Mouse (Mus musculus): ENCODE measurements around the gene Myo1d. TPM values are rescaled to one million over a fixed set of nuclear protein-coding genes. Genes with fewer than 3 reads are reported as not detected.

Myo1d gene
- total RNA-seq (2021), result 82.4 and 88.1 TPM in 2 replicates
- long read RNA-seq, partial matches to known transcripts, result 5 of 14 reads
- long read RNA-seq, other reads (novel, unspliced or antisense), result 8 of 14 reads

DNA sequence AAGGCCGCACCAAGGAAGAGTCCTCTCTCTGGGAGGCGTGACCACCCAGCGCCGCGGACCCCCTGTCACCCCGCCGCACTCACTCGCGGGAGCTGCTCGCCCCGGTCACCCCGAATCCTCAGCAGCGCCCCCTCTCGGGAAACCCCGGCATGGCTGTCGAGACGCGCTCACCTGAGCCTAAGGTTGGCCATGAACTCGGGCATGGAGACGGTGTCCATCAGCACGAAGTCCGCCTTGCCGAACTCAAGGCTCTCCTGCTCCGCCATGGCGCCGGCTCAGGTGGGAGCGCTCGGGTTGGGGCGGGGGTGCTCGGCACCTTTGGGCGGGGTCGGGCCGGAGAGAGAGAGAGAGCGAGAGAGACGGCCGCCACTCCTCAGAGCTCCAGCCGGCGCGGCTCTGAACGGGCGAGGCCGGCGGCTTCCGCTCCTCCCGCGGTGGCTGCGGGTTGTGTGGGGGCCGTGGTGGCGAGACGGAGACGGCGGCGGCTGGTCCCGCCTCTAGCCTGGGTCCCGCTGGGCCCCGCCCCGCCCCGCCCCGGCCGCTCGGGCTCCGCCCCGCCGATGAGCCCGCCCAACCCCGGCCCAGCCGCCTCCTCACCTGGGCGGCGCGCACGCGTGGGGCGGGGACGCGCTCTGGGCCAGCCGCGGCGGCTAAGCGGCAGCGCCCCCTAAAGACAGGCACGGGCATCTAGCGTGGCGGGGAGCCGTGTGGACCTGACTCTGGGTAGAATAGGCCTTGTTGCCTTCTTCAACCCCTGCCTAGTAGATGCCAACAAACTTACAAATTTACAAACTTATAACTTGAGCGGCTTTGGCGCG is at the start of gene Myo1d:
Gene Myo1d (minus strand): TSS at position 499 of the 818 bp plus-strand sequence.
- DNase-seq, result peak; percentile 96

DNA sequence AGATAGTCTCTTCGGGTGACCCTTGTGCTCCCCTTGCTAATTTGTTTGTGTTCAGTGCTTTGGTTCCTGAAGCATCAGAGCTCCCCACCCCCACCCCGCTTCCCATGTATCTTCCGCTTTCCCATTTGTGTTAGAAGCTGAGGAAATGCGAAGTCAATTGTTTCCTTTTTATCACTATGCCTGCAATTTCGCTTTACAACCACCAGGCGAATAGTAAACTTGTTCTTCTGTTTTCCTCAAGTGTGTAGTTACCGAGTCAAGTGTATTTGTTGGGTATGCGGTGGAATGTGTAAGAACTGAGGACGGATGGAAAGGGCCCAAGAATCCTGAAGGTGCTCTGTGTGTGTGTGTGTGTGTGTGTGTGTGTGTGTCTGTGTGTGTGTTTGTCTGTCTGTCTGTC is 42.0 kb upstream of the Myo1d start:
- no peak for DNase-seq

DNA sequence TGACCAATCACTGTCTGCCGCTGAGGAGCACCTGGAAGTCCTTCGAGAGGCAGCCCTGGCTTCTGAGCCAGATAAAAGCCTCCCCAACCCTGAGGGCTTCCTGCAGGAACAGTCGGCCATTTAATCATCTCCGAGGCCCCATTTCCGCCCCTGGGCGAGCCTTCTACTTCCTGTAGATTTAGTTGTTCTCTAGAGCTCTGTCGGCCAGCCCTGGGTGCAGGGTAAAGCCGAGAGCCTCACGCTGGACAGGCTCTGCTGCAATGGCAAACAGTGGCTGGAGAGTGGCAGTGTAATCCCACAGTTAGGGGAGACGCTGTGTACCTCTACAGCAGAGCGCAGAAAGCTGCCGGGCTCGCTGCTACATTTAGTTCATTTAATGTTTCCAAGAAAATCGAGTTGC is 41.5 kb upstream of the Myo1d start:
- DNase-seq, result peak; percentile 12

DNA sequence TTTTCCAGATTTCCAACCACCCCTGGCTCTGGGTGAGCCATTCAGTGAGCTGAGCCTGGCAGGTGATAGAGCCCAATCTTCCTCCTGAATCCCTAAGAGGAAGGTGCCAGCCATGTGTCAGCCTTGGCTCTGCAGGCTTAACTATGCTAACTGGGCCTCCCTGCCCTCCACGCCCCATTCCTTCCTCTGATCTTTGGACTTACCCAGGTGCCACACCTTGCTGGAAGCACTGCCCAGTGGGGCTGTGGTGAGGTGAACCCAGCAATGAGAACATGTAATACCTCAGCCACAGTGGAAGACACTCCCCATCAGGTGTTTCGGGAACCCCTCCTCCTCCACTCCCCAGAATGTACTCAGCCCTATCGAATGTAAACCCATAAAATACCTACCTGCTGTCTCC is 40.3 kb upstream of the Myo1d start:
- no peak for DNase-seq

DNA sequence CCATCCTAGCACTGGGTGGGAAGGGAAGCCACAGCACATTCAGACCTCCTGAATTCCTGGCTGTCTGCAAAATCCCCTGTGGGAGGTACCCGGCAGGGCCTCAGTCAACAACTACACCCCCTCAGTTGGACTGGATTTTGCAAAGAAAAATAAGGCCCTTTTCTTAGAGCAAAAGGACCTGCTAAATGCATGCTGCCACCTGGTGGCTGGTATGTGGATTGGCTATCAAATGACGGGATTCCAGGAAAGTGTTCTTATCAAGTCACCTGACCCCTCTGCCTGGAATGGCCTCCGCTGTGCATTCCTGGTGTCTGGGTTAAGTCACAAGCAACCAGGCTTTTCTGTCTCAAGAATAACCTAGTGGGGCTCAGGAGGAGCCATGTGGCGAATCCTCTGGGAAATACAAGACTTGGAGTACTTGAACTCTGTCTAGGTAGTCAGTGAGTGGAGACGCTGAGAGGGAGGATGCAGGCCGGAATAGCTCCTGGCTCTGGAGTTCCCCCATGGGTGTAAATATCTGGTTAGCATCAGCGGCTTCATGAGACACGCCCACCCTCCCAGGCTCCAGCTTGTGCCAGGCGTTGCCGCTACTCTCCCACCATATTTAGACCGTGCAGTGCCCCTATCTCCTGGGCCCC is 38.4 kb upstream of the Myo1d start:
- peak; percentile 66 for DNase-seq

DNA sequence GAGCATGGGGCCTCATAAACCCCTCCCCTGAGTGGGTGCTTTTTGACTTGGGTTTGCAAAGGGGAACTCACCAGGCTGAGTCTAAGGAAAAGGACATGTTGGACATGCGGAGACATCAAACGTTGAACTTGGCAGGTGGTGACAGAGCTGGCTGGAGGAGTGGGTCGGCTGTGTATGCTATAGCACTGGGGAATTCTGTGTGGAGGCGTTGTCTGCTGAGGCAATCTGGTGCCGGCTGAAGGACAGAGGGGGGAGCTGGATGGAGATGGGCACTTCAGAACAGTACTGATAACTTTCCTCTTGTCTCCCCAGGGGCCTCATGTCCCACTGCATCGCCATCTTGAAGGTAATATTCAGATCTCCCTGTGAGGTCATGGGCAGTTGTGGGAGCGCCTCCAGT is 35.5 kb upstream of the Myo1d start:
- no peak for DNase-seq

DNA sequence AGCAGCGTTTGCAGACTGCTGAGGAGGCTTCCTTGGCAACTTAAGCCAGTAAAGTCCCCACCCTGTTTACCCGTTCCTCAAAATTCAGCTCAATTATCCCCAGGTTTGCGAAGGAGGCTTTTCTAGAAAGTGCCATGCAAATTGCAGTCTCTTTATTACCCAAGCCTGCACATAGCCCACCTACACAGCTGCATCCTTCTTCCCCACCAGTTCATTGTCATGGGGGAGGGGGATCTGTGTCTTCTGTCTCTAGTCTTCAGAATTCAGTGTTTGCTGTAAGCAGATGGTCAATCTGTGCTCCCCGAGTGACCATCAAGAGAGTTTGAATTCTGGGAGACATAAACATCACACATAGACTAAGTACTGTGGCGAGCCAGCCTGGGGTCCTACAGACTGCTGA is 31.3 kb upstream of the Myo1d start:
- no peak for DNase-seq

DNA sequence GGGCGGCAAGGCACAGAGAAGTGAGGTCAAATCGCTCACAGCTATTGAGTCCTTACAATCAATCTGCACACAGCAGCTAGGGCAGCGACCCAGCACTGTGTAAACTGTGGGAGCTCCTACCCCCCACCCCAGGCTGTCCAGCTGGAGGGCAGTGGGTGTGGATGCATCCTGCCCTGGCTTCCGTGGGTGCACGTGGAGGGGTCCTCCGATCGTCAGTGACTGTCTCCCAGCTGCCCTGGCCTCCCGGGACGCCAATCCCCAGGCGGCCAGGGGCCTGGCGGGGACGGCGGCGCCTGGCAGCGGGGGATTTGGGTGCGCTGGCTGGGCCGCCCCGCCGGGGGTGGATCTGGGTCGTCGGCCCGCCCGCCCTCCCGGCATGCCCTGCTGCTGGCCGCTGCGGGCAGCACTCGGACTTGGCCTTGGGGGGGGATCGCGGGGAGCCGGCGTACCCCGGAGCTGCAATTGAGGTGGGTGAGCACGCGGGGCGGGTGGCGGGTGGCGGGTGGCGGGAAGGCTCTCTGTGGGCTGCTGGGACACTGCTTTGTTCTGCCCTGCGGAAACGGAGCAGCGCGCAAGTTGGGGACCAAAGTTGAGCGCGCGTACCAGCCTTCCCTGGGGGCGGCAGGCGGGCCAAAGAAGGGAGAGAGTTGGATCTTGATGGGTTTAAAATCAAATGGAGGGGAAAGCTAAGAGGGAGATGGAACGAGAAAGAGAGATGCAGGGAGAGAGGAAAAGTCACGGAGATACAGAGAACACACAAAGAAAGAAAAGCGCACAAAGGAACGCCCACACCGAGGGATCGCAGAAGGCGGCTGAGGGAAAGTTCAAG is 30.4 kb upstream of the Myo1d start, which contains the start of gene Tmem98:
Gene Tmem98 (plus strand): TSS at position 183 of the 829 bp plus-strand sequence.
- DNase-seq, result peak; percentile 76

DNA sequence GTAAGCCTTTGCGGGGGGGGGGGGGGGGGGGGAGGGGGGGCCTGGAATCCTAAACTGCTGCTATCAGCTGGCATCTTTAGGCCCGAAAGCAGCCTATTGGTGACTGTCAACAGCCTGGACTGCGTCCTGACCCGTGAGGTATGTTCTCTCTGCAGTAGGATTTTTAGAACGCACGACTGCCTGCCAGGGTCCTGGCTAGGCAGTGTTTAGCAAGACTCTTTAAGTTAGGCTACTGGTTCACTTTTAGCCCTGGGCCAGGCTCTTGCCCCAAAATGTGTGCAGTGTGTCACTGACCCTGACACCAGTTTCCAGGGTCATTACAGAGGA is 29.8 kb upstream of the Myo1d start:
- DNase-seq, result no peak

DNA sequence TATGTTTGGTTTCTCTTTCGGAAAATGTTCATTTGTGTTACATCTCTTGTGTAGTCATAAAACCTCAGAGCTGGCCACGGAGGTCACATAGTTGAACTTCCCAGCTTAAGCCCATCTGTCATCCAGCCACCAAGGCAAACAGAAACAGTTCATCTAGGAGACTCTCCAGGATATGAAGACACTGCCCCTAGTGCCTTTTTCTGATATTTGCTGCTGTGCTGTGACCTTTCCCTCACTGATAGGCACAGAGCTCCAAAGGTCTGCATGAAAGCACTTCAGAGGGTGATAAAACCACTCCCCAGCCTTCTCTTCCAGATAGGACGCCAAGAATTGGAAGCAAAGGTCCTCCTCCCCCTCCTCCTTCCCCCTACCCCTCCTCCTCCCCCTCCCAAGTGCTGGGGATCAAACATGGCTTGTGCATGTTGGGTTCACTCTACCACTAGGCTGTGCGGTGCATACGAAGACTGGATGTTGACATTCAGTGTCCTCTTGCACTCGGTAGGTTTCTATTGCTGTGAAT is 28.8 kb upstream of the Myo1d start:
- no peak for DNase-seq

DNA sequence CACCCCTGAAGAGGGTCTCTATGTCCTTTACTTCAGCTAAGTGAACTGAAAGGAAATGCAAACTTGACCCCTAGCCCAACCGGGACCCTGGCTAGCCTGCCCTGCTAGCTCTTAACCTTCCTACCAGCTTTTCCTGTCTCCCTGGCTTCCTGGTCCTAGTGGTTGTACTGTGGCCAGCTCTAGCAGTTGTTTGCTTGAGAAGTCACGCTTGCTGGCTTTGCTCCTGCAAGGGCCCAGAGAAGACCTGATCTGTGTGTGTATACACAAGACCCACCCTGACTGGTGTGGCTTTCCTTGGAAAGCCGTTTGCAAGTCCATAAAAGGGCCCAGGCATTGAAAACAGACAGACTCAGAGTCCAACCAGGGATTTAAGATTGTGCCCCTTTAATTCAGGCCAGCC is 22.9 kb upstream of the Myo1d start:
- DNase-seq, result no peak

DNA sequence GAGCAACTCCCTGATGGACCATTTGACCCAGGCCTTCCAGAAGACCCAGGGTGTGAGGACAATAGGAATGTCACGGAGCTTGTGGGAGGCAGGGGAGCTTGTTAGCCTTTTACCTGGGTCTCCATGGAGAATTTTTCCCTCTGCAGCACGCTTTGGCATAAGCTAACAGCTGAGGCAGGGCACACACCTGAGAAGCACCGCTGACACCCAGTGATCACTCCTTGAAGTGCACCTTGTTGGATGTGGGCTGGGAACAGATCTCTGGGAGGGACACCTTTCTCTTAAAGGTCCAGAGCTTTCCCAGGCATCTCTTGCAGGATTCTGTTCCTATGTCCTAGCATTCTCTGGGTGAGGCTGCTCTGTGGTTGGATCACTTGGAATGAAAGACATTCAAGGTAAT is 20.2 kb upstream of the Myo1d start:
- DNase-seq, result peak; percentile 25

DNA sequence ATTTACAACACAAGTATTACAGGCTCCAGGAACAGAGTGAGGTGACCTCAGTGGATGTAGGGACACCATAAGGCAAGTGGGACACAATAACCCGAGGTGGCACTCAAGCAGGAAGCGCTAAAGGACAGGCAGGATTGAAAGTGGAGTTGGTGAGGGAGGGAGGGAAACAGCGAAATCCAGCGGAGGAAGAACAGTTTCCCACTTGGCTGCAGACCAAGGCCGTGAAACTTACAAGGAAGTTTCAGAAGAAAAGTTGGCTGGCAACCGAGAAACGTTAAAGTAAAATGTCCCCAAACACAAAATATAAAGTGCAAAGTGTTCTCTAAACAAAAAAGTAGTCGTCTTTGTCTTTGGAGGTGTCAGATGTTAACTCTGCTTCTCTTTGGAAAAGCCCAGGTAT is 15.6 kb upstream of the Myo1d start:
- DNase-seq, result peak; percentile 47

DNA sequence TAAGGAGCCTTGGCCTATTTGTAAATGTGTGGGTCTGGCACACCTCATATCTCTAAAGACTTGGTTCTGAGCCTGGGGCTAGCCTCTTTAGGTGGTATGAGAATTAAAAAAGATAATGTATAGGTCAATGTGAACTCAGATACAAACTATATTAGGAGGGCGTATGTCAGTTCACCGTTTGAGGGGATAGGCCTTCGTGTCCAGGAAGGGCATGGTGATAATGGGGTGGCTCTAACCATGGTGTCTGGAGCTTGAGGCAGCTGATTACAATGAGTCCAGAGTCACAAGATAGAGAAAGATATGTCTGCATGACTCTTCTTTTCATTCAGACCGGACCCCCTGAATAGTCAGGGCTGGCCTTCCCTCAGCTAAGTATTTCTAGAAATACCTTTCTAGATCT is 14.5 kb upstream of the Myo1d start:
- no peak for DNase-seq

DNA sequence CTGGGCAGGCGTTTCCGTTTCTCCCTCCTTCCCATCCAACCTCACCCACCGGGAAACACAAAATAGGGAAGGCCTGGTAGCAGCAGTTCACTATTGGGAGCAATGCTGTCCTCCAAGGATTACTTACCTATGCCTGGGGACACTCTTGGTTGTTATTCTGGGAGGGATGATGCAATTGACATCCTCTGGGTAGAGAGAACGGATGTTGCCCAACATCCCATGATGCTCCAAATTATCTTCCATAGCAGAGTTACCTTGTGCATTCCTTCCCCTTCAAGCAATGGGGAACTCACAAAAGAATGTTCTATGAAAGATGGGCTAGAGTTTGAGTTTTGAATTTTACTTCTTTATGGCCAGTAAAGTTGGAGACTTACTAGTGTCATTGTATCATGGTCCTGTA is 13.6 kb upstream of the Myo1d start:
- no peak for DNase-seq

DNA sequence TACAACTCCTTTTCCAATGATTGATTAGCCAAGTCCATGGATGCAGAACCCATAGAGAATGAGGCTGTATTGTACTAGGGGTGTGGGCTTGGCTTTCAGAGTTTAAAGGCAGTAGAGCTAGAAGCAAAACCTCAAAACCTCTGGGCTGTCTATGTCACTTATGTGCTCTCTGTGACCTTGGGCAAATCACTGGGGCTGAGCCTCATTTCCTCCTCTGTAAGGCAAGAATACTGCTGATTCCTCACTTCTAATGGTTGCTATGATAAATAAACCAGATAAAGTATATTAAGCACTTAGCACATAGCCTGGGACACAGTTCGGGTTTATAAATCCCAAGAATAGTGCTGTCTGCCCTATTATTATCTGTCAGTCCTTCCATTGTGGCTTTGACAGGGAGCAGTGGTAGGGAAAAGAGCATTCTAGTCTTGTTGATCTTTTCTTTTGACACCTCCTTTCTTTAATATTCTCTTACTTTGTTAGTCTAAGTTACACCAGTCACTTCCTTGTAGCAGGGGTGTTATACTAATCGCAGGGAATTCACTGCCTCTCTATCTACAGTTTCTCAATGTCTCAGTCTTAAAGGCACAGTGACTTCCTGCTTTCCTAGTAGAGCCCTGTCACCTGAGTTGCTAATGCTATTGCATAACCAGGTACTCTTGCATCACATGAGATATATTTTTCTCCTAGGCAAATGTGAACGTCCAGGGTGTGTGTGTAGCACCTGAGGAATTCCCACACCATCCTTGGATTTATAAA is 12.0 kb upstream of the Myo1d start:
- no peak for DNase-seq

DNA sequence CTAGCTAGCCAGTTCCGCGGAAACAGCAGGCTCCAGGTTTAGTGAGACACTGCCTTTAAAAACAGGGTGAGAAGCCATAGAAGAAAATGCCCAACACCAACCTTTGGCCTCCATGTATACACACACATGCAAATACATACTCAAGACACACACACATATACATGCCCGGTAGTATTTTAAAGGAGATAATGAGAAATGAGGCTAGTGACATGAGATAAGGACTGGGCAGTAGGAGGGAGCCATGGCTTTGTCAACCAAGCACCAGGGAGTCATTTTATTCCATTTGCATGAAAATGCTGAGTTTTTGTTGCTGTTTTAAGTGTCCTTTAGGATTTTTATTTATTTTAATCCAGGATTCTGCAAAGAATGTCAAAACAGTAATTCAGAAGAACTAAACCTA is 10.6 kb upstream of the Myo1d start:
- DNase-seq, result no peak

DNA sequence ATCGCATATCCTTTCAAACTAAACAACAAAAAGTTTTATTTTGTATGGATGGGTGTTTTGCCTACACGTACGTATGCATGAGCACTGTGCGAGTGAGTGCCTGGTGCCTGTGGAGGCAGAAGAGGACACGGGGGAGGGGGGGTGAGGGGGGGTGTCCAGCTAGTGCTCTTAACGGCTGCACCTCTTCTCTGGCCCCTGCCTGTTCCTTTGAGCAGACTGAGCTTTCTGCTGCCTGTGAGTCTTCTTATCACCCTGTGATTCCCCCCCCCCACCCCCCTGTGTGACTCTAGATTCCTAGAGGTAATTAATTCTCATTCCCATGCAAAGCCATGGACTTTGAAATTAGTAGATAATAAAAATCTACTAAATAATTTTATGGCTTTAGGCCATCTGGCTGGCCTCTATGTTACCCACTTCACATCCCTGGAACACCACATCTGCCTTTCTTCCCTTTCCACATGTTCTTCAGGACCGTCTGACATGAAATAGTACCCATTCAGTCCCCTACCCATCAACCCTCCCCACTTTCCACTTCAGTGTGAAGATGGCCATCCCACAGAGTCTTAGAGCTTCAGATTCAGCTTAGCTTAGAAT is 9.9 kb upstream of the Myo1d start:
- DNase-seq, result no peak

DNA sequence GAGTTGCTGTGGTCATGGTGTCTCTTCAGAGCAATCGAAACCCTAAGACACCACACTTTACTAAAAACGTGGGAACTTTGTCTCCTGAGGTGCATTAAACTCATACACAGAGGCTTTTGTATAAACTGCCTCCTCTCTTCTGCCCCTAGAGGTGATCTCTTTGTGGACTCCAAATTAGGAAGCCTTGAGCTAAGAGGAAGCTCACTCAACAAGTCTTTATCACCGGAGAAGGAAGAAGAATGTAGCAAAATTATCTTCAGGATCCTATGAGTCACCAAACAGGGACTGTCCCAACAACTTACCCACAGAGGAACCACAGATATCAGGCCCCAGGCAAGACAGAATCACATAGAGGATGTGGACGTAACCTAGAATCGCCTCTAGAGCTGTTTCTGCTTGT is 5.8 kb upstream of the Myo1d start:
- no peak for DNase-seq

DNA sequence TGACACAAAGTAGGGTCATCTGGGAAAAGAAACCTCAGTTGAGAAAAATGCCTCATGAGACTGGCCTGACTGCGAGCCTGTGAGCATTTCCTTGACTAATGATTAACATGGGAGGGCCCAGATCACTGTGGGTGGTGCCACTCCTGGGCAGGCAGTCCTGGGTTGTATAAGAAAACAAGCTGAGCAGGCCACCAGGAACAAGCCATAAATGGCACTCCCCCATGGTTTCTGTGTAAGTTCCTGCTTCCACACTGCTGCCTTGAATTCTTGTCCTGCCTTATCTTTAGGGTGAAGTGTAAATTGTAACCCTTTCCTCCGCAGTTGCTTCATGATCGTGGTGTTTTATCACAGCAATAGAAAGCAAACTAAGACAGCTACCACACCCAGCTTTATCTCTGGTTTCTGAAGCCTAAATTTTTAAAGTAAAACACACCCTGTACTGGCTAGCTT is 4.5 kb upstream of the Myo1d start:
- no peak for DNase-seq

DNA sequence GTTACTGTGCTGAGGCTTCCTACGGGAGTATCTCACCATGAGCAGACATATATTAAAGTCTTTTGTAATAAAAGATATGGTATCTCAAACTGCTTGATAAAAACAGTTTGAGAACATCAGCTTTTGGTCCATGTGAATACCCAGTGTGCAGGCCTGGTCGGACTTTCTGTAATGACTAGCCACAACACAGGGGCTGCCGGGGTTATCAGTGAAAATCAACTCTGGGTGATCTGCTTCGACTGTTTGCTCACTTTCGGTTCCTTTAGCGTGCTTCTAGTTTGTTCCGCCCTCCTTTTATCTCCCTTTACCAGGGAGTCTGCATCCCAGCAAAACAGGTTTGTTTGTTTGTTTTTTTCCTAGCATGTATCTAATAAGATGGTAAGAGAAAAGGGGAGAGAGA is 3.6 kb upstream of the Myo1d start:
- no peak for DNase-seq

DNA sequence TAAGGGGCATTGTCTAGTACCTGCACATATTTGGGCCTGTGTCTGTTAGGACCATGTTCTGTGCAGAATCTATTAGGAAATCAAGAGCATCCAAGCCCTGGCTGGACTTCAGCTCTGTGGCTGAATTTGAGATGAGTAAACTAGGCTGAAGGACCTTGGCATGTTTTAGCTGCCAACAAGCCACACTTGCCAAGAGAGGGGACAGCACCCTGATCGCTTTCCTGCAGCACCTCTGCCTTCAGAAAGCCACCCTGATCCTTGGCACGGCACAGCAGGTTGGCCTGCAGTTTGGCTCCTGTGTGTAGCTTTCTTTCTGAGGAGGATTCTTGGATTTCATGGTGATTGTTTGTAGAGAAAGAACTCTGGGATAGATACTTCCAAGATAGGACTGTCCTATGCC is 1.7 kb upstream of the Myo1d start:
- DNase-seq, result peak; percentile 50
